Mouse (Mus musculus) brain, embryonic 14.5 days (tissue): ENCODE data around the gene Gpr143.

Experiments
- CTCF ChIP-seq: fragments of 200-500 bp; IDR thresholded peaks from 2 replicates; pipeline ENCODE4 v1.5.1; 2012; ENCODE audit warnings: inconsistent platforms, mild to moderate bottlenecking, moderate library complexity, borderline replicate concordance; ENCODE audit not compliant: insufficient read depth, insufficient read length; ENCODE audit errors: extremely low read depth
- POLR2A ChIP-seq: fragments of 200-500 bp; IDR thresholded peaks from 2 replicates; pipeline ENCODE4 v1.6.1; 2012; ENCODE audit warnings: mild to moderate bottlenecking, inconsistent platforms, borderline replicate concordance; ENCODE audit not compliant: poor library complexity, insufficient read depth, insufficient read length, severe bottlenecking; ENCODE audit errors: extremely low read depth

DNA sequence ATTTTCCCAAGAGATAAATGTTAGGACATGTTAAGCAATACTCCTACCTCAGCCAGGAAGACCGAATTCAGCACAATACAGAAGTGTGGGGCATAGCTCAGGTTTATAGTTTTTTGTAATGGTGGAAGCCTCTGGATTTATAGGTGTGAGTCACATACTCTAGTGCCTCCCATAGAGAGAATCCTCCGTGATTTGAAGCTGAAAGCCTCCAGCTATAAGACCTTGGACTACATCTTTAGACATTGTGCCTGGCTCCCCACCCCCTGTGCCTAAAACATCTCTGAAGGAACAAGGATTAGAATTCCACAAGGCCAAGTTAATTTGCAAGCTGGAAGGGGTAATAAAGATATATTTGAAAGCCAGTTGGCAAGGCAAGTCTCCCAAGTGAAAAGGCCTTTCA, 19.3 kb upstream of the Gpr143 start:
- no peak for TF ChIP-seq CTCF
- TF ChIP-seq POLR2A, result no peak
